Mouse (Mus musculus) forelimb bud, embryonic 11.5 days (tissue): ENCODE results near the gene Gabbr2.

ENCODE experiments used
- DNase-seq: peaks from one replicate; pipeline ENCODE4 v3.0.0-alpha.2; 2012; ENCODE audit warnings: low read depth, low spot score

Gene Gabbr2

GRCm38 (mm10) chr4:46916786-46917185, 74.9 kb downstream of the Gabbr2 start:
- no peak for DNase-seq

DNA sequence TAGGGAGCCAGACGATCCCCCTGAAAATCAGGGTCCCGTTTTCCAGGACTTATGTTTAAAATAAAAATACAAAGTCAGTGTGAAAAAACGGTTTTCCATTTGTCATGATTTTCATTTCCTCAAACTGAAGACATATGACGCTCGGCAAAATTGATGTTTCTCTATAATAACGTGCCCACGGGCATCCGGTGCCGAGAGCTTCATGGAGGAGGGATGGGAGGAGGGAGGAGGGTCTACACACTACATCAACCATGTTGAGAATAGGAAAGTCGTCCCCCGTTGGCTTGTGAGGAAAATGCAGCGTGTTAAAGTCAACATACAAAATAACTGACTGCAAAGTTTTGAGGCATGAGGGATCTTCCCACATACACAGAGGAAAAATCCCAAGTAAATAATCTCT, 75.7 kb downstream of the Gabbr2 start:
- no peak for DNase-seq

DNA sequence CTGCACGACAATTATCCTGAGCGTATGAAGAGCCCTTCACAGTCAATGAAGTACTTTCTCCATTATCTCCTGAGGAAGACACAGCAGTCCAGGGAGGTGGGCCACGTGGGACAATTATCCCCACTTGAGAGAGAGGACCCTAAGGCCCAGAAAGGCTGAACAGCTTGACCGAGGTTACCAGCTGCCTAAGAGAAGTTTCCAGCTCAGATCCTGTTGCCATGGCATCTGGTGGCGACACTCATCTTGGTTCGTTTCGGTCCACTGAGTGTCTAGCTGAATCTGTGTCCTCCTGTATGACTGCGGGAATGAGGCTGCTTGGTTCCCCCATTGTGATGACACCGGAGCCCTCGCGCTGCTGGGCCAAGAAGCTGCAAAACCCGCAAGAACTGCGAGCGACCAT, 76.2 kb downstream of the Gabbr2 start:
- no peak for DNase-seq

GRCm38 (mm10) chr4:46914606-46915005, 77.1 kb downstream of the Gabbr2 start:
- no peak for DNase-seq

DNA sequence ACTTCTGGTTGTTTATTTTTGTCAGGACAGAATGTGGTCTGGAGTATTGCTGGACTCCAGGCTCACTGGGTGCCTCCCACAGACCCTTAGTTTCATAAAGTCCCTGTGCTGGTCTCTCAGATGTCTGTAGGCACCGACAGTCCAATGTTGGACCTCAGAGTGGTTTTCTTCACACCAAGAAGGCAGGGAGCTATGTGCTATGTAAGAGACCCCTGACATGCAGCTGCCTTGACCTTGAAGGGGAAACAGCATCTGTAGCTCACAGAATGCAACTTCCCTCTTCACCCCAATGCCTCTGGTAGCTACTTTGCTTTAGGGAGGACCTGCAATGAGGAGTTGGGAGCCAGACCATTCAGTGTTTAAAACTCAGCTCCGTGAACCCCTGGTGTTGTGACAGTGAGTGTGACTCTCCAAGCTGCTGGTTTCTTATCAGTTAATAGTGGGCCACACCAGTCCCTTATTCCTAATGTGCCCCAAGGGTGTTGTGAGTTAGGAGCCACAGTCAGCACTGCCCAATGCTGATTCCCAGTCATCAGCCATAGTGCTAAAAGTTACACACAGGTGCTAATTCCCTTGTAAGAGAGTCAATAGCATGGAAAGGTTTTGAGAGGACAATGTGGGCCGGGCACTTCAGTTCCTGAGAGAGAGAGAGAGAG, 85.5 kb downstream of the Gabbr2 start:
- no peak for DNase-seq

DNA sequence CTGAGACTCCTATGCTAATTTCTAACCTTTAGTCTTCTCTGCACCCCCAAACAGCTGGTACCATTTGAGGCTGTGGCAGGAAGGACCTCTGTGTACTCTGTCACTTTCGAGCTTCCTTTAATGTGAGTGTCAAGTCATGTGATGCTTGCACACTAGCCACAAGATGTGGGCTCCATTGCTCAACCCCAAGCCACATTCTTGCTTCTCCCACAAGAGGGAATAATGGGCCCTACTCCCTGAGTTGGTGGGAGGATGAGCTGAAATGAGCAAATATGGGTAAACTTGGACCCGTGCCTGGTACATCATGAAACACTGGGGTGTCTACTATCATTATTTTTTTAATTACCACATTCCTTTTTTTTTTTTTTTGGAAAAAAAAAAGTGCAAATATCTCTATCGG, 86.5 kb downstream of the Gabbr2 start:
- no peak for DNase-seq

- no peak for DNase-seq
These were observed 87.5 kb downstream of the Gabbr2 start for GRCm38 (mm10) chr4:46904129-46904528.

GRCm38 (mm10) chr4:46898546-46898945, 93.1 kb downstream of the Gabbr2 start:
- no peak for DNase-seq

- DNase-seq = no peak
These were observed 93.9 kb downstream of the Gabbr2 start for GRCm38 (mm10) chr4:46897634-46898399.

DNA sequence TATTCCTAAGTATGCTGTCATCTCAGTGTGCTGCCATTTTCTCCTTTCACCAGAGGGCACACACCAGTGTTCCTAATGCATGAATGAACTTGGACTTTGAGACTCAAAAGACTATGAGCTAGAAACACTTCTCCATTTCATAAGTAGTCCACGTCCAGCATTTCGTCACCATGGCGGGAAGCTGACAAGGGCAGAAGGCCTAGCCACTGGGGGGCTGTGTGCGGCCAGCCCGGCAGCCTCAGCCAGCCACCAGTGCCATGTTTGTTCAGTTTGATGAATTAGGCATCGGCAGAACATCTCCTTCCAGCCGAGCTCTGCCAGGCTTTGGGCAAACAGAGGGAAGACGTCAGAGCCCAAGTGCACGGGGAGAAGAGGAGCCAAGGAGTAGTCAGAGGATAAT, 97.5 kb downstream of the Gabbr2 start:
- no peak for DNase-seq

DNA sequence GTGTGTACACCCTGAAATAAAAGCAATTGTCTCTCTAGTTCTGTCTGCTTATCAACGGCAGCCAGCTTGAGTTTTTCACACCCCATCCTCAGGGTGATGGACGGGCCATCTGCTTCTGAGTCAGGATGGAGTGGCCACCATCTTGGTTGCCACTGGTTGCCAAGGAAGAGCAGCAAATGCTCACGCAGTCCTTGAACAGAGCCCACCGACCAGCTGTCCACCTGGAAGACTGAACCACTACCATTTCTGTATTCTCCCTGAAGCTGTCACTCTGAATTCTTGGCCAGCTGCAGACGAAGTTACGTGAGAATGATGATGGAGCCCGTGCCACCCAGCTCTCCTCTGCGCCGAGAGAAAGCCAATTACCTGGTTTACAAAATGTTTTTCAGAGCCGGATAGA, 102.5 kb downstream of the Gabbr2 start:
- DNase-seq = no peak

GRCm38 (mm10) chr4:46885627-46886383, 105.9 kb downstream of the Gabbr2 start:
- DNase-seq = no peak

DNA sequence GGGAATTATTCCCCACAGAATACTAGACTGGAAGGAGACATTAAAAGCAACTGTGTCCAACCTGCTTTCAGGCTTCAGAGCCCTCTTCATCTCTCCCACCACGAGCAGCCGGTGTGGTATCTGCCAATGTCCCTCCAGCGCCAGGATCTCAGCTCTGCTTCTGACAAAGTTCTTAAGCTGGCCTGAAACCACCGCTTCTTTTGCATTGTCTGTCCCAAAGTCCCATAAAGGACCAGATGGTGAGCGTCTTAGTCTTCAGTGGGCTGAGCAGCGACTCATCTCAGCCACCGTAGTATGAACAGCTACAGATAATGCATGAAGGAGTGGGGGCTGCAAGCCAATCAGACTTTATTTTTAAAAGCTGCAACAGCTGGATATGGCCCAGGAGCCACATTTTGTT, 107.5 kb downstream of the Gabbr2 start:
- DNase-seq = no peak

- no peak for DNase-seq
These were observed 108.1 kb downstream of the Gabbr2 start for GRCm38 (mm10) chr4:46883546-46883945.

DNA sequence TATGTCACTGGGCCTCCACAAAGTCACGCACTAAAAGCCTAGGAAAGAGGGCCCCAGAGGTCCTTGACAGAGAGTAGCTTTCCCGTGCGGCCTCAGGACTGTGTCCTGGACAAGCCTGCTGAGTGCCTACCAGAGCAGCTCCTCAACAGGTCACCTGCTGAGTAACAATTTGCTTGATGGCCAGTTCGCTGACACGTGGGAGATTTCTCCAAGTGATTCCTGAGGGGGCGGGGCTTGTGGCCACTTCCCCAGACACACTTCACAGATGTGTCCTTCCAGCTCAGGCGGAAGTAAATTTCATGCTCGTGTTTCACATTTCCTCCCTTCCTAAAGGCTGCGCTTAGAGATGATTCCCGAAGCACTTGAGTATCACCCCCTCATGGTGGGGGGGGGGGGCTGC, 108.6 kb downstream of the Gabbr2 start:
- DNase-seq = no peak

GRCm38 (mm10) chr4:46881271-46881670, 110.4 kb downstream of the Gabbr2 start:
- DNase-seq = no peak

DNA sequence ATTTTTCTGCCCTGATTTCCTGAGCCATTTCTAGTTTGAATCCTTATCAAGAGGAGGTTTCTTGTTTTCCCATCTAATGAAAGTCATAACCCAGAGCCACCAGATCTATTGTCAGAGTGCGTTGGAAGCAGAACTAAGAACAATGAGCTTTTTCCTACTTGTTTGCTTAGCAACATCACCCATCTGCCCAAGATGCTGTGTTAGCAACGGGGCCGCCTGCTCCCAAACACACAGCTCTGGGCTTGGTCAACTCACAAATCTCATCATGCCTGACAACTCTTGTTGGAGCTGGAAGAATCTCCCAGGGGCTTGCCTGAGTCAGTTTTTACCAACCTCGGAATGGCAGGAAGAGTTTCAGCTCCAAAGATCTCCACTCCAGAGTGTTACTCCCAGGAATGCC, 111.7 kb downstream of the Gabbr2 start:
- DNase-seq = no peak

- no peak for DNase-seq
These were observed 118.9 kb downstream of the Gabbr2 start for GRCm38 (mm10) chr4:46872750-46873149.

DNA sequence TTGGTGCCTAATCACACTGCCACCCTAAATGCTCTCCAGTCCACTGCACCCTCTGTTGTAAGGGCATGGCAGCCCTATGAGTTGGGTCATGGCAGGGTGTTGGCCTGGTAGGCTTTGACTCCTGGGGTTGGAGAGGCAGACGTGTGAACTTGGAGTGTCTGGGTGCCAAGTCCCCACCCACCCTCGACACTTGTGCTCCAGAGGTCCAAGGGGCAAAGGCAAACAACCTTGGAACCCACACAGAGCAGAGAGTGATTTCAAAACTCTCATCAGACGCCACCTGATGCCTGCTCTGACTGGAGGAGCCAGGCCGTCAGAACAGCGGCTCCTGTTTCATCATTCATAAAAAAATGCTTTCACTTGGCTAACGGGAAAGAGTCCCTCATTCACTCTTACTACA, 121.5 kb downstream of the Gabbr2 start:
- DNase-seq = no peak

DNA sequence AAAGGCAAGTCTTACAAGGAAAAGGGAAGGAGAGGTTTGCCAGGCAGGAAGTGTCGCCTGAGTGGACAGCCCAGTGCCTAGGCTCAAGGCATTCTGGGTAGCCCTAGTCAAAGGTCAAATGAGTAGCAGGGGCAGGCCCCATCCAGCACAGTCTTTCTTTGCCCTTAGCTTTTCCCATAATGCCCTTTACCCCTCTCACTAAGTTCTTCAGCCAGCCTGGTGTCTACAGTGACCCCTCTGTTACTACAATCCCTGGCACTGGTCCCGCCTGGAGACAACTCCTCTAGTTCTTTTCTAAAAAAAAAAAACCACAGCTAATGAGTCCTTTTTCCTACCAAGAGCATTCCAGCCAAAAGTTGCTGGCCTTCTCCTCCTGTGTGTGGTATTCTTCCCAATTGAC, 122.3 kb downstream of the Gabbr2 start:
- DNase-seq = no peak

DNA sequence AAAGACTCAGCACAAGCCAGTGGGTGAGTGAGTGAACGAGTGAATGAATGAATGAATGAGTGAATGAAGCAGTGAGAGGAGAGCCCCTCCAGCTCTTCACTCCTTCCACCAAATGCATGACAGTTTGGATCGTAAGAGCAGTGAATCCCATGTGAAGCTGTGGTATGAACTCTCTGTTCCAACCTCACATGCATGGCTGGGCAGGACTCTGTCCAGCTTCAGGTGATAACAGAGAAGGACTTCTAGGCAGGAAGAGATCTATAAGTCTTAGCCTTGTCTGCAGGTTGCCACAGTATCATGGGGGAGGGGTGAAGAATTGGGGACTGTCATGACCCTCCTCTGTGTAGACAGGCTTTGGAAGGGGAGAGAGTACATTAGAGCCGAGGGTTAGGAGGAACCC, 122.8 kb downstream of the Gabbr2 start:
- no peak for DNase-seq

- DNase-seq = no peak
These were observed 123.5 kb downstream of the Gabbr2 start for GRCm38 (mm10) chr4:46868181-46868580.

- DNase-seq = no peak
These were observed 123.9 kb downstream of the Gabbr2 start for GRCm38 (mm10) chr4:46867779-46868178.
